Mouse (Mus musculus) mammary gland, adult 2 months (tissue): ENCODE results near the gene Cntnap2. TPM values are rescaled to one million over a fixed set of nuclear protein-coding genes. Genes with fewer than 3 reads are reported as not detected.

ENCODE experiments used
- polyA plus RNA-seq: library from polyadenylated mRNA; depleted of rRNA; stranded (reverse); fragments of >200 nt; gene quantifications from 2 replicates; pipeline ENCODE4 v1.2.3, GENCODE M21; 2012; ENCODE audit warnings: low replicate concordance; rRNA removed

Gene Cntnap2
- 0.73 TPM in 1 of 2 replicates, not detected in the other for polyA plus RNA-seq

GRCm38 (mm10) chr6:45059091-45059490, at the start of gene Cntnap2:
Cntnap2 (plus strand) TSS chr6:45059357.

